Mouse (Mus musculus) kidney, embryonic 15.5 days (tissue): ENCODE results near the gene Ftsj3. TPM values are rescaled to one million over a fixed set of nuclear protein-coding genes. Genes with fewer than 3 reads are reported as not detected.

Source experiments
- ATAC-seq: fragments of 200-750 bp; cut with Nextera tagmentation; replicated peaks from 2 replicates; pipeline ENCODE4 v1.8.0; 2017; ENCODE audit warnings: moderate TSS enrichment; ENCODE audit not compliant: low FRiP score
- H3K27ac ChIP-seq: fragments of 300-500 bp; sonication (generic); 2 replicates; pipeline ENCODE4 v1.5.1; 2015; ENCODE audit warnings: mild to moderate bottlenecking, inconsistent platforms
- H3K27me3 ChIP-seq: fragments of 300-500 bp; sonication (generic); 2 replicates; pipeline ENCODE4 v1.6.1; 2015; ENCODE audit warnings: inconsistent platforms
- H3K36me3 ChIP-seq: fragments of 300-500 bp; sonication (generic); 2 replicates; pipeline ENCODE4 v1.6.1; 2015; ENCODE audit warnings: inconsistent platforms
- H3K4me1 ChIP-seq: fragments of 300-500 bp; sonication (generic); 2 replicates; pipeline ENCODE4 v1.6.1; 2015; ENCODE audit warnings: inconsistent platforms
- H3K4me2 ChIP-seq: fragments of 300-500 bp; sonication (generic); 2 replicates; pipeline ENCODE4 v1.6.1; 2015; ENCODE audit warnings: moderate library complexity, mild to moderate bottlenecking, inconsistent platforms
- H3K4me3 ChIP-seq: fragments of 300-500 bp; sonication (generic); replicated peaks from 2 replicates; pipeline ENCODE4 v1.5.1; 2015; ENCODE audit warnings: mild to moderate bottlenecking, inconsistent platforms
- H3K9ac ChIP-seq: fragments of 300-500 bp; sonication (generic); 2 replicates; pipeline ENCODE4 v1.6.1; 2015; ENCODE audit warnings: mild to moderate bottlenecking, inconsistent platforms
- H3K9me3 ChIP-seq: fragments of 300-500 bp; sonication (generic); replicated peaks from 2 replicates; pipeline ENCODE4 v1.6.1; 2016; ENCODE audit warnings: inconsistent platforms
- WGBS: fragments of 180-500 bp; shearing (Covaris S2); methylation state at CpG from one replicate; pipeline ENCODE4 v1.1.7; 2015; ENCODE audit warnings: mixed read lengths; 5-methylcytosine and 5-hydroxymethylcytosine counted together
- polyA plus RNA-seq: library from polyadenylated mRNA; unstranded; fragments of >200 nt; fragmentation: Nextera tagmentation; extraction: Ambion mirVana; gene quantifications from 2 replicates; pipeline ENCODE4 v1.2.1, GENCODE M21; 2015

Gene Ftsj3
- polyA plus RNA-seq: 64.3 and 70.2 TPM in 2 replicates

- peak within 1 kb of the TSS; percentile 81 for H3K27ac ChIP-seq
- peak within 1 kb of the TSS; percentile 73 for H3K4me3 ChIP-seq
- WGBS: under 1% methylated on average over 42 of the region's 42 CpGs
- ATAC-seq: peak; percentile 97
- no peaks in the 10 kb centered on the region for H3K9me3 ChIP-seq
- no peaks in the 10 kb centered on the region for H3K27me3 ChIP-seq
- H3K9ac ChIP-seq: peak within 1 kb of the TSS; percentile 84
- H3K4me1 ChIP-seq: peaks cover 26% of the 10 kb centered on the region
- peak within 1 kb of the TSS; percentile 87 for H3K4me2 ChIP-seq
- peaks cover 70% of the 10 kb centered on the region for H3K36me3 ChIP-seq
Observed at GRCm38 (mm10) chr11:106255685-106256451, at the start of gene Ftsj3, which contains the start of gene Psmc5. Gene Ftsj3 (minus strand): TSS chr11:106256079. Gene Psmc5 (plus strand): TSS chr11:106256154.

GRCm38 (mm10) chr11:106305348-106306064 lies 49.6 kb upstream of the Ftsj3 start:
- WGBS: 63% methylated on average over 10 of the region's 10 CpGs

GRCm38 (mm10) chr11:106302634-106303033 lies 46.8 kb upstream of the Ftsj3 start:
- Histone ChIP-seq H3K36me3 (no peaks in the 10 kb centered on the region), H3K4me3 (no peak overlapping the region), H3K27ac (no peak overlapping the region), H3K27me3 (no peaks in the 10 kb centered on the region), H3K4me1 (peaks cover 13% of the 10 kb centered on the region), H3K9ac (no peak overlapping the region), H3K9me3 (no peaks in the 10 kb centered on the region), H3K4me2 (no peak overlapping the region)
- WGBS: 11% methylated on average over 2 of the region's 2 CpGs
- ATAC-seq: no peak

More at GRCm38 (mm10) chr11:106305348-106306064, 49.6 kb upstream of the Ftsj3 start:
- Histone ChIP-seq H3K4me3 (no peak overlapping the region), H3K9ac (no peak overlapping the region), H3K9me3 (no peaks in the 10 kb centered on the region), H3K4me1 (peaks cover 24% of the 10 kb centered on the region), H3K4me2 (no peak overlapping the region), H3K36me3 (no peaks in the 10 kb centered on the region), H3K27ac (peak overlapping the region; percentile 54; the same call in 1 of the 2 replicates), H3K27me3 (no peaks in the 10 kb centered on the region)
- ATAC-seq: no peak

- Histone ChIP-seq H3K9me3 (no peaks in the 10 kb centered on the region), H3K27ac (no peak within 1 kb of the TSS), H3K9ac (no peak within 1 kb of the TSS), H3K4me1 (0 out of 2 replicates have a peak, but pooled peaks cover 8% of the 10 kb centered on the region), H3K36me3 (no peaks in the 10 kb centered on the region), H3K4me3 (no peak within 1 kb of the TSS), H3K4me2 (no peak within 1 kb of the TSS), H3K27me3 (no peaks in the 10 kb centered on the region)
- WGBS: 79% methylated on average over 9 of the region's 9 CpGs
- no peak for ATAC-seq
Observed at GRCm38 (mm10) chr11:106301765-106302164, 45.9 kb upstream of the Ftsj3 start, which contains the start of gene Gh. Gene Gh (minus strand): TSS chr11:106301865.

- 90% methylated on average over 2 of the region's 2 CpGs for WGBS
- Histone ChIP-seq H3K4me2 (no peak overlapping the region), H3K27me3 (no peaks in the 10 kb centered on the region), H3K4me1 (no peaks in the 10 kb centered on the region), H3K36me3 (no peaks in the 10 kb centered on the region), H3K9ac (no peak overlapping the region), H3K4me3 (no peak overlapping the region), H3K9me3 (no peaks in the 10 kb centered on the region), H3K27ac (no peak overlapping the region)
- ATAC-seq: no peak
Observed at GRCm38 (mm10) chr11:106291861-106292260, 36.0 kb upstream of the Ftsj3 start.

GRCm38 (mm10) chr11:106290376-106290775 lies 34.5 kb upstream of the Ftsj3 start:
- Histone ChIP-seq H3K9me3 (no peaks in the 10 kb centered on the region), H3K27me3 (no peaks in the 10 kb centered on the region), H3K9ac (no peak overlapping the region), H3K4me3 (no peak overlapping the region), H3K4me2 (no peak overlapping the region), H3K36me3 (no peaks in the 10 kb centered on the region), H3K4me1 (no peaks in the 10 kb centered on the region), H3K27ac (no peak overlapping the region)
- 94% methylated on average over 5 of the region's 5 CpGs for WGBS
- no peak for ATAC-seq

GRCm38 (mm10) chr11:106289369-106289768 lies 33.5 kb upstream of the Ftsj3 start:
- 56% methylated on average over 8 of the region's 8 CpGs for WGBS
- no peak for ATAC-seq
- Histone ChIP-seq H3K9me3 (no peaks in the 10 kb centered on the region), H3K4me3 (no peak overlapping the region), H3K4me1 (no peaks in the 10 kb centered on the region), H3K27me3 (no peaks in the 10 kb centered on the region), H3K36me3 (no peaks in the 10 kb centered on the region), H3K9ac (no peak overlapping the region), H3K27ac (no peak overlapping the region), H3K4me2 (no peak overlapping the region)

GRCm38 (mm10) chr11:106286987-106287386 lies 31.1 kb upstream of the Ftsj3 start:
- no peak overlapping the region for H3K4me2 ChIP-seq
- 78% methylated on average over 11 of the region's 11 CpGs for WGBS
- no peak overlapping the region; the same call in 1 of the 2 replicates for H3K9ac ChIP-seq
- ATAC-seq: no peak
- no peaks in the 10 kb centered on the region for H3K9me3 ChIP-seq
- H3K4me3 ChIP-seq: no peak overlapping the region
- no peaks in the 10 kb centered on the region for H3K4me1 ChIP-seq
- no peak overlapping the region for H3K27ac ChIP-seq
- no peaks in the 10 kb centered on the region for H3K36me3 ChIP-seq
- no peaks in the 10 kb centered on the region for H3K27me3 ChIP-seq

GRCm38 (mm10) chr11:106286206-106286605 lies 30.3 kb upstream of the Ftsj3 start:
- Histone ChIP-seq H3K27me3 (no peaks in the 10 kb centered on the region), H3K36me3 (no peaks in the 10 kb centered on the region), H3K9ac (no peak overlapping the region), H3K9me3 (no peaks in the 10 kb centered on the region), H3K27ac (no peak overlapping the region), H3K4me1 (no peaks in the 10 kb centered on the region), H3K4me3 (no peak overlapping the region), H3K4me2 (no peak overlapping the region)
- WGBS: 87% methylated on average over 7 of the region's 7 CpGs
- no peak for ATAC-seq

- H3K27me3 ChIP-seq: no peaks in the 10 kb centered on the region
- H3K4me2 ChIP-seq: no peak overlapping the region
- 67% methylated on average over 8 of the region's 8 CpGs for WGBS
- no peak for ATAC-seq
- no peaks in the 10 kb centered on the region for H3K36me3 ChIP-seq
- H3K9ac ChIP-seq: no peak overlapping the region
- H3K27ac ChIP-seq: no peak overlapping the region
- no peaks in the 10 kb centered on the region for H3K9me3 ChIP-seq
- H3K4me3 ChIP-seq: no peak overlapping the region
- H3K4me1 ChIP-seq: no peaks in the 10 kb centered on the region
Observed at GRCm38 (mm10) chr11:106284126-106284525, 28.2 kb upstream of the Ftsj3 start.

GRCm38 (mm10) chr11:106283371-106283770 lies 27.5 kb upstream of the Ftsj3 start:
- Histone ChIP-seq H3K9ac (no peak overlapping the region), H3K27ac (no peak overlapping the region), H3K4me2 (no peak overlapping the region), H3K4me3 (no peak overlapping the region), H3K9me3 (no peaks in the 10 kb centered on the region), H3K36me3 (no peaks in the 10 kb centered on the region), H3K27me3 (no peaks in the 10 kb centered on the region), H3K4me1 (no peaks in the 10 kb centered on the region)
- WGBS: 76% methylated on average over 4 of the region's 4 CpGs
- no peak for ATAC-seq

GRCm38 (mm10) chr11:106282452-106282851 lies 26.6 kb upstream of the Ftsj3 start:
- WGBS: 86% methylated on average over 6 of the region's 6 CpGs
- H3K27me3 ChIP-seq: peaks cover 5% of the 10 kb centered on the region; the same call in 1 of the 2 replicates
- H3K27ac ChIP-seq: no peak overlapping the region
- H3K36me3 ChIP-seq: no peaks in the 10 kb centered on the region
- H3K9ac ChIP-seq: no peak overlapping the region
- ATAC-seq: no peak
- H3K4me1 ChIP-seq: no peaks in the 10 kb centered on the region
- no peak overlapping the region for H3K4me3 ChIP-seq
- H3K9me3 ChIP-seq: no peaks in the 10 kb centered on the region
- H3K4me2 ChIP-seq: no peak overlapping the region
